Mouse (Mus musculus) E14TG2a.4 (cell line): Measurements from ENCODE around the gene Scaf11.

Experiments
- CTCF ChIP-seq: conservative IDR thresholded peaks from 2 replicates; pipeline ENCODE4 v1.5.1; 2014; ENCODE audit warnings: low read length
- NANOG ChIP-seq: IDR thresholded peaks from 2 replicates; pipeline ENCODE4 v1.6.1; 2014; ENCODE audit warnings: borderline replicate concordance, low read length, mixed read lengths
- POU5F1 ChIP-seq: IDR thresholded peaks from 2 replicates; pipeline ENCODE4 v1.6.1; 2014; ENCODE audit warnings: low read length, borderline replicate concordance

DNA sequence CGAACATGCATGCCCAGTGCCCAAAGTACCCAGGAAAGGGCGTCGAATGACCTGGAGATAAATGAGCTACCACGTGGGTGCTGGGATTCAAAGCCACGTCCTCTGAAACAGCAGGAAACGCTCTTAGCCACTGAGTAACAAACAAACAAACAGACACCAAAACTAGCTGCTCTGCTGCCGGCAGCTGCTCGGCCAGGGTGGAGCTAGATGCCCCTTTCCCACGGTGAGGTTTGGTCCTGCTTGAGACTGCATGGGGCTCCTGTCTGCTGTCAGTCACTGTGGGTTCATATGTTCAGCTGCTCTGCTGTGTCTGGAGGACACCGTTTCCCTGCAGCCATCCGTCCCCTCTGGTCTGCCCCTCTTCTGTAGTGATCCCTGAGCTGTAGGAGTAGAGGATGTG is 78.4 kb downstream of the Scaf11 start:
- TF ChIP-seq CTCF, result no peak
- TF ChIP-seq POU5F1, result no peak
- no peak for TF ChIP-seq NANOG
